Mouse (Mus musculus): ENCODE measurements around the gene Gli2. TPM values are rescaled to one million over a fixed set of nuclear protein-coding genes. Genes with fewer than 3 reads are reported as not detected.

The Gli2 gene
- total and polyA plus RNA-seq, 2 experiments from 2014 or later: 3.0 to 13.9 TPM

- Histone ChIP-seq H3K4me3 (ENCODE audit: low read length) (no peak overlapping the region), H3K27ac (no peak overlapping the region), H3K36me3 (ENCODE audit: insufficient read depth, low read length) (no peaks in the 10 kb centered on the region), H3K9me3 (ENCODE audit: low read length) (no peaks in the 10 kb centered on the region), H3K9ac (replicated peaks; ENCODE audit: low read length) (no peak overlapping the region), H3K4me2 (ENCODE audit: low read depth, low read length) (no peak overlapping the region), H3K4me1 (ENCODE audit: insufficient read depth, low read length) (no peaks in the 10 kb centered on the region), H3K27me3 (ENCODE audit: insufficient read depth, low read length) (no peaks in the 10 kb centered on the region)
- DNase-seq (ENCODE audit: low spot score) (no peak), ATAC-seq (no peak)
- TF ChIP-seq CTCF (IDR thresholded peaks at IDR 0.05; ENCODE audit: low read depth): no peak
Measured at GRCm38 (mm10) chr1:119008949-119009348, 44.5 kb downstream of the Gli2 start.

DNA sequence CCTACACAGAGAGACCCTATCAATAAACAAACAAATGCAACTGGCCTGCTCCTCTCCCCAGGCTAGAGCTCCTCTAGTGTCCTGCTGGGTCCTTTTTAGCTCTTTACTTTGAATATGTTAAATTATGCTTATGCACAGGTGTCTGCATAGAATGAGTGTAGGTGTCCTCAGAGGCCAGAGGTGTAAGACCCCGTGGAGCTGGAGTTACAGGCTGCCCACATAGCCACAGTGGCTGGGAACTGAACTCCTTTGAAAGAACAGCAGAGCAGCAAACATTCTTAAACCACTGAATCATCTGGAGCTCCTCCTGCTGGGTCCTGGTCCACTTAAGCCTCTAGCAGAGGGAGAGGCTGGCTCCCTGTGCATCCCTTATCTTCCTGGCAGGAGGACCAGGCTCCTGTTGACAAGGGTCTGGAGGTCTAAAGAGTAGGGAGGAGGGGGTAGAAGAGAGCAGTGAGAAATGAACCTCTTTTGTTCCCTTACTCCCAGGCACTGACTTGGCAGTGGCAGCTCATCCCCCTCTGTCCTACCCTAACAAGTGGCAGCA is 49.5 kb downstream of the Gli2 start:
- ATAC-seq (no peak), DNase-seq (ENCODE audit: low spot score) (no peak)
- no peak overlapping the region for H3K9ac ChIP-seq (replicated peaks; ENCODE audit: low read length)
- no peaks in the 10 kb centered on the region for H3K36me3 ChIP-seq (ENCODE audit: insufficient read depth, low read length)
- H3K27me3 ChIP-seq (ENCODE audit: insufficient read depth, low read length): no peaks in the 10 kb centered on the region
- H3K4me2 ChIP-seq (ENCODE audit: low read depth, low read length): no peak overlapping the region
- no peaks in the 10 kb centered on the region for H3K9me3 ChIP-seq (ENCODE audit: low read length)
- H3K4me1 ChIP-seq (ENCODE audit: insufficient read depth, low read length): peaks cover 4% of the 10 kb centered on the region; the same call in 1 of the 2 replicates
- no peak overlapping the region for H3K27ac ChIP-seq
- 50% methylated on average over 1 of the region's 1 CpGs for WGBS
- H3K4me3 ChIP-seq (ENCODE audit: low read length): no peak overlapping the region
- TF ChIP-seq CTCF (IDR thresholded peaks at IDR 0.05; ENCODE audit: low read depth): no peak

GRCm38 (mm10) chr1:119001454-119002034 is 51.9 kb downstream of the Gli2 start:
- no peaks in the 10 kb centered on the region for H3K27me3 ChIP-seq (ENCODE audit: insufficient read depth, low read length)
- no peak for TF ChIP-seq CTCF (IDR thresholded peaks at IDR 0.05; ENCODE audit: low read depth)
- no peaks in the 10 kb centered on the region for H3K36me3 ChIP-seq (ENCODE audit: insufficient read depth, low read length)
- H3K9ac ChIP-seq (replicated peaks; ENCODE audit: low read length): no peak overlapping the region
- no peak overlapping the region for H3K4me2 ChIP-seq (ENCODE audit: low read depth, low read length)
- DNase-seq (ENCODE audit: low spot score) (peak; percentile 72), ATAC-seq (peak; percentile 82)
- no peak overlapping the region for H3K4me3 ChIP-seq (ENCODE audit: low read length)
- 27% methylated on average over 12 of the region's 12 CpGs for WGBS
- peaks cover 4% of the 10 kb centered on the region; the same call in 1 of the 2 replicates for H3K4me1 ChIP-seq (ENCODE audit: insufficient read depth, low read length)
- H3K27ac ChIP-seq: 0 out of 2 replicates have a peak overlapping the region, but pooled peaks have one; percentile 8
- no peaks in the 10 kb centered on the region for H3K9me3 ChIP-seq (ENCODE audit: low read length)

DNA sequence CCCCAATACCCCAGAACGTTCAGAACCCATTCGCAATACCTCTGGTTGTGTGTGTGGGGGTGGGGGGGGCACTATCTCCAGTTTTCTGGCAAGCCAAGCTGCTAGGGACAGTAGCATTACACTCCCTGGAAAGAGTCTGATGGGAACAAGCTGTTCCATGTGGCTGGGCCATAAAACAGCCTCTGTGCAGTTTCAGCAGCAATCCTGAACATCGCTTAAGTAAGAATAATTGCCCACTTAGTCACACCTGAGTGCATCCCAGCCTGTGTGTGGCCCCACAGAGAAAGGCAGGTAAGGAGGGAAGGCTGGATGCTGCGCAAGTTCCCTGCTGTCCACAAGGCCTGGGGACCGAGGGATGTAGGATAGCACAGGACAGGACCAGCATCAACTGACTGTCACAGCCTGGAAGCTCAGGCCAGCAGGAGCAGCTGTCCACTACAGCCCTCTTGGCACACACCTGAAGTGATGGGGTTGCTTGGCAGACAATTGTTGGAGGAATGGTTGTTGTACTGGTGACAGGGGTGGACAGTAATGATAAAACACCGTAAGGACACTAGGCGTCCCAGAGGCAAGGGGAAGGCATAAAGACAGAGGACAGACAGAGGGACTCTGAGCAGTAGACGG is 58.8 kb downstream of the Gli2 start:
- Histone ChIP-seq H3K27me3 (ENCODE audit: insufficient read depth, low read length) (no peaks in the 10 kb centered on the region), H3K27ac (no peak overlapping the region), H3K4me3 (ENCODE audit: low read length) (no peak overlapping the region), H3K9me3 (ENCODE audit: low read length) (no peaks in the 10 kb centered on the region), H3K4me1 (ENCODE audit: insufficient read depth, low read length) (no peaks in the 10 kb centered on the region), H3K4me2 (ENCODE audit: low read depth, low read length) (no peak overlapping the region), H3K9ac (replicated peaks; ENCODE audit: low read length) (no peak overlapping the region), H3K36me3 (ENCODE audit: insufficient read depth, low read length) (no peaks in the 10 kb centered on the region)
- TF ChIP-seq CTCF (IDR thresholded peaks at IDR 0.05; ENCODE audit: low read depth): no peak
- 79% methylated on average over 8 of the region's 8 CpGs for WGBS
- peak; percentile 25 for DNase-seq (ENCODE audit: low spot score)
- ATAC-seq: peak; percentile 61; the same call in 1 of the 2 replicates

GRCm38 (mm10) chr1:118993775-118994174 is 59.6 kb downstream of the Gli2 start:
- Histone ChIP-seq H3K36me3 (ENCODE audit: insufficient read depth, low read length) (no peaks in the 10 kb centered on the region), H3K9ac (replicated peaks; ENCODE audit: low read length) (no peak overlapping the region), H3K4me2 (ENCODE audit: low read depth, low read length) (no peak overlapping the region), H3K27me3 (ENCODE audit: insufficient read depth, low read length) (no peaks in the 10 kb centered on the region), H3K9me3 (ENCODE audit: low read length) (no peaks in the 10 kb centered on the region), H3K4me1 (ENCODE audit: insufficient read depth, low read length) (no peaks in the 10 kb centered on the region), H3K4me3 (ENCODE audit: low read length) (no peak overlapping the region), H3K27ac (no peak overlapping the region)
- ATAC-seq: no peak
- DNase-seq (ENCODE audit: low spot score): no peak
- WGBS: 71% methylated on average over 5 of the region's 5 CpGs
- no peak for TF ChIP-seq CTCF (IDR thresholded peaks at IDR 0.05; ENCODE audit: low read depth)

- no peak for DNase-seq (ENCODE audit: low spot score)
- H3K9ac ChIP-seq (replicated peaks; ENCODE audit: low read length): no peak overlapping the region
- 70% methylated on average over 6 of the region's 6 CpGs for whole genome bisulfite sequencing
- H3K27me3 ChIP-seq (ENCODE audit: insufficient read depth, low read length): no peaks in the 10 kb centered on the region
- ATAC-seq: no peak
- no peak for TF ChIP-seq CTCF (IDR thresholded peaks at IDR 0.05; ENCODE audit: low read depth)
- H3K9me3 ChIP-seq (ENCODE audit: low read length): no peaks in the 10 kb centered on the region
- no peak overlapping the region for H3K4me3 ChIP-seq (ENCODE audit: low read length)
- no peak overlapping the region for H3K27ac ChIP-seq
- peaks cover 4% of the 10 kb centered on the region for H3K4me1 ChIP-seq (ENCODE audit: insufficient read depth, low read length)
- no peaks in the 10 kb centered on the region for H3K36me3 ChIP-seq (ENCODE audit: insufficient read depth, low read length)
- no peak overlapping the region for H3K4me2 ChIP-seq (ENCODE audit: low read depth, low read length)
Measured at GRCm38 (mm10) chr1:118988331-118988730, 65.1 kb downstream of the Gli2 start.

- Histone ChIP-seq H3K27ac (no peak overlapping the region), H3K4me2 (ENCODE audit: low read depth, low read length) (no peak overlapping the region), H3K4me1 (ENCODE audit: insufficient read depth, low read length) (peaks cover 10% of the 10 kb centered on the region), H3K9me3 (ENCODE audit: low read length) (no peaks in the 10 kb centered on the region), H3K36me3 (ENCODE audit: insufficient read depth, low read length) (no peaks in the 10 kb centered on the region), H3K9ac (replicated peaks; ENCODE audit: low read length) (no peak overlapping the region), H3K27me3 (ENCODE audit: insufficient read depth, low read length) (no peaks in the 10 kb centered on the region), H3K4me3 (ENCODE audit: low read length) (no peak overlapping the region)
- WGBS: 84% methylated on average over 11 of the region's 11 CpGs
- TF ChIP-seq CTCF (IDR thresholded peaks at IDR 0.05; ENCODE audit: low read depth): no peak
- DNase-seq (ENCODE audit: low spot score): no peak
- no peak for ATAC-seq
Measured at GRCm38 (mm10) chr1:118987538-118987937, 65.9 kb downstream of the Gli2 start.
